Mouse (Mus musculus): Measurements from ENCODE around the gene Adipoq.

- TF ChIP-seq CTCF (IDR thresholded peaks at IDR 0.05; ENCODE audit: low read depth, low read length) (no peak), POLR2AphosphoS5 (IDR thresholded peaks at IDR 0.05; ENCODE audit: insufficient replicate concordance, low read depth, low read length) (no peak), TAL1 (conservative IDR thresholded peaks at IDR 0.05; ENCODE audit: low read depth, low read length) (no peak), GATA1 (IDR thresholded peaks at IDR 0.05; ENCODE audit: borderline replicate concordance, low read length) (no peak)
Observed at GRCm38 (mm10) chr16:23185824-23186223, 39.5 kb downstream of the Adipoq start.
